Mouse (Mus musculus) neural tube, embryonic 10.5 days (tissue): ENCODE results near the gene Pcnt.

Source experiments
- DNase-seq: peaks from one replicate; pipeline ENCODE4 v3.0.0-alpha.2; 2017; ENCODE audit warnings: low spot score; ENCODE audit errors: extremely low spot score

The Pcnt gene

GRCm38 (mm10) chr10:76442178-76443088, at the start of gene Pcnt:
TSS of gene Pcnt (minus strand) at chr10:76442786.
- peak; percentile 94 for DNase-seq

GRCm38 (mm10) chr10:76489205-76489604, 46.6 kb upstream of the Pcnt start:
- DNase-seq: no peak

- no peak for DNase-seq
Measured at GRCm38 (mm10) chr10:76488265-76488664, 45.7 kb upstream of the Pcnt start.

DNA sequence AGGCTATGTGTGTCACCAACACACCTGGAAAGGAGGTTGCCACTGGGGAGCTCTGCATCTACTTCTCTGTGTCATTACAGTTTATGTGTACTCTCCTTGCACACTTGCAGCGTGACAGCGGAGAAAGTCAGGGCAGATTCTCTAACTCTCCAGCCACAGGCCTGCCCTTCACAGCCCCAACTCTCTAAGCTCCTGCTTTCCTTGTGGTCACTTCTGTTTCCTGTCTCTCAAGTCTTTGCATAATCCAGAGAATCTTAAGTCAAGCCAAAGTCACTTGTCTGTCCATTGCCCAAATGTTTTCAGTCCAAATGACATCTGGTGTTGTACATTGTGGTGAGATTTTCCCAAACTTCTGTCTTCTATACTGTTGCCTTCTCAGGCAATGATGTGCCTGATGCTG, 43.7 kb upstream of the Pcnt start:
- DNase-seq: no peak

DNA sequence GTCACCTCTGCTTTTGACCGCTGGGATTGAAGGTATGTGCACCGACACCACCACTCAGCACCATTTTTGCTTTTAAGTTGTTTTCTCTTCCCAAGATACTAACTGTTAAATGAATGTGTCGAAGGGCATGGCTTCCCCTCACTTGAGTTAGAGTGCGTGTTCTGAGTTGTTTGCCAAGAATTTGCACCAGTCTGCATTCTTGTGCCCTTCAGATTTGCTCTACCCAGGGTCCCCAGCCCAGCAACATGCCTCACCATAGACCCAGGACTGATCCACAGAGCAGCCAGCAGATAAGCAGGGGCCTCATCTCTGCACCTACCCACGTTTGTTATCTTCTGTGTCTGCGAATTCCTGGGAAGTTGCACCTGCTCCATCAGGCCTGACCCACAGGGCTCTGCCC, 38.9 kb upstream of the Pcnt start:
- no peak for DNase-seq

GRCm38 (mm10) chr10:76480851-76481250, 38.3 kb upstream of the Pcnt start:
- DNase-seq: no peak

DNA sequence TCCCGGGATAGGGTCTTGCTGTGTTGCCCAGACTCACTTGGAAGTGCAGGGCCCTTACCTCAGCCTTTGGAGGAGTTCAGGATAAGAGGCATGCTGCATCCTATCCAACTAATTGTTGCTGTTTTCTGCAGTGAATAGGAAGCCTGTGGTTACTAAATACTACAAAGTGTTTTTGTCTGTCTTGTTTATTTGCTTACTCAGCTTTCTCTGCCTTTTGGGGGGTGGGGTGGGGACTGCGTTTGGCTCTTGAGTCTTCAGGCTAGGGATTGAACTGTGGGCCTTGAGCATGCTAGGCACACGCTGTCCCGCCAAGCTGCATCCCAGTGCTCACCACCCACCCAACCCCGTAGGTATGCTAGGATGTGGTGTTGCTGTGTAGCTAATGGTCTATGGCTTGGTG, 31.2 kb upstream of the Pcnt start:
- no peak for DNase-seq

- peak; percentile 95 for DNase-seq
Measured at GRCm38 (mm10) chr10:76468203-76469162, 25.9 kb upstream of the Pcnt start, which contains the start of the genes Mcm3ap and Ybey. TSS of gene Mcm3ap (plus strand) at chr10:76468927. TSS of gene Ybey (minus strand) at chr10:76469114.

DNA sequence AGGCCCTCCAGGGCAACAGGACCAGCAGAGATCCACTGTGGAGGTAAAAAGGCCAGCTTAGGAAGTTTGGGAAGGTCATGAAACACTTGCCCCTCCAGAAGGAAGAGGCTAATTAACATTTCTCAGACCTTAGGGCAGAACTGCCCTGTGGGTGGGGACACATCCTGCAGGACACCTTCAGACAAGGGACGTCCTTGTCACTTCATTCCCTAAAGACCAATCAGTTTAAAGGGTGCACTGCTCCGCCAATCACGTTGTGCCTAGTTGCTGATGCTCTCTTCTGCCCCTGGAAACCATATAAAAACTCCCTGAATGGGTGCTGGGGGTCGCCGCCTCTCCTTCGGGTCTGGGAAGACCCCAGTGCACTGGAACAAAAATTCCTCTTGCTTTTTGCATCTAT, 20.1 kb upstream of the Pcnt start:
- DNase-seq: no peak

DNA sequence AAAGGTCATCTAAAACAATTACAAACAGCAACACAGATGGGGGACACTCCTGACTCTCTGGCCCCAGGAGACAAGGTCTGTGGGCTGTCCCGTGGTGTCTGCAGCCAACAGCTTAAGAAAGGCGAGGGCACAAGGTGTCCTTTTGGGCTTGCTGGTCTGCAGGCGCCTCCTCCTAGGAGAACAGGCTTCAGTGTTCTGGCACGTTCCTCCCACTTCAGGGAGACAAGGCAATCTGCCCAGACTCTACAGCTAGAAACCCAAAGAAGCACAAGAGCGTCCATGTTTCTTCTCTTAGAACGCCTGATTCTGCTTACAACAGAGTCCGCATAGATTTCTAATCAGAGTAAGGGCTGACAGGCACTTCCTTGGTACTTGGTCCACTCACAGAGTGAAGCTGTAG, 19.7 kb upstream of the Pcnt start:
- no peak for DNase-seq

GRCm38 (mm10) chr10:76461255-76461654, 18.7 kb upstream of the Pcnt start:
- no peak for DNase-seq

DNA sequence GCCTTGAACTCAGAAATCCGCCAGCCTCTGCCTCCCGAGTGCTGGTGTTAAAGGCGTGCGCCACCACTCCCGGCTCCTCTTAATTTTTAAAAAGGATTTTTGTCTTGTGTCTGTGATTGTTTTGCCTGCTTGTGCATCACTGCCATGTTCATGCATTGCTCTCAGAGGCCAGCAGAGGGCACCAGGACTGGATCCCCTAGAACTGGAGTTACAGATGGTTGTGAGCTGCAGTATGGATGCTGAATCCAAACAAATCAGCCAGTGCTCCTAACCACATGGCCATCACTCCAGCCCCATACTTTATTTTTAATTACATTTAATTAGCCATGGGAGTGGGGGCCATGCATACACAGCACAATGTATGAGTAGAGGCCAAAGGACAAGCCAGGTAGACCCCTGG, 12.7 kb upstream of the Pcnt start:
- peak; percentile 43 for DNase-seq

DNA sequence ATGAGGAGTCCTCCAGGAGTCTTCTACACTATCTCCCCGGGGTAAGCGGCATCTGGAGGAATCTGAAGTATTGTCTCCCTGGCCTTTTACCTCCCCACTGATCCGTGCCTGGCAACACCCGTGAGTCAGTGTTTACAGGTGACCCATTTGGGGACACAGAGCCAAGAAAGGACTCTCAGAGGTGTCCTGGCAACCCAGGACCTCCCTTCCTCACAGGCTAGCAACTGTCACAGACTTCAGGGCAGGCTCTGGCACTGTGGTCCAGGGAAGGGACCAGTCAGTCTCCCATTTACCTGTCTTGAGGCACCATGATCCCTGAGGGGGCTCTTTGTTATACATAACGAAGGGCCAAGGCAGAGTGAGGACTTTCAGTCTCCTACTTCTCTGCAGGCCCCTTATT, 6.3 kb upstream of the Pcnt start, which contains the start of gene 2610028H24Rik:
TSS of gene 2610028H24Rik (plus strand) at position 231 of the 400 bp plus-strand sequence.
- DNase-seq: no peak

DNA sequence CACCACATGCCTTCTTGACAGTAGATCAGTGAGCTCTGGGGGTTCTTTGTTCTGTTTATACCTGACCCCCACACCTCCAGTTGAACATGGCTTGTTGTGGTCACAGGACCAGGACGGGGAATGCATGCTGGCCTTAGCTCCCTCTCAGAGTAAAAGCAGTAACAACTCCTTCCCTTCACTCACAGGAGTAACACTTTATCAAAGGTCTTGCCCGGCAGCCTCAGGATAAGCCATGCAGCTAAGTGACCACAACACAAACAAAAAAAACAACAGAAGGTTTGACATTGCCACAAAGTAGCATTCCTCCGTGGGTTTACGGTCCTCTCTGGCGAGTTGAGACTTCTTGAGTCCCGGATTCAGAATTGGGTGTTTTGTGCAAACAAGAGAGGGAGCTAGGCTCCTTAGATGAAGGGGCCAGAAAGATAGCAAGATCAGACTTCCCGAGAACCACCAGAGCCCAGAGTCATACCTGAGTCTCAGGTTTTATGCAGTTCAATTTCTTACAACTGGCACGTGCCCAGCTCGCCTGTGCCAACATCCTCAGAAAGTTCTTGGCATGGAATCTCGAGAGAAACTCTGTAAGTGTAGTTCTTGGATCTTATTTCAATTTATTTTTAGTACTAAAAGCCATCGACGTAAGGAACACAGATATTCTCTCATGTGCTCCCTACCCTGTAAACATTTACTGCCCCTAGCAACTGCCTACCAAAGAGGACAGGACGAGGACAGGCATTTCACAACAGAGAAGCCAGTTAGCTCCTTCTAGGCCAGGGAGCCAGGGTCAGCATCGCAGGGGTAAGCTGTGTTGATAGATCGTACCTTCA, 5.0 kb upstream of the Pcnt start:
- no peak for DNase-seq

DNA sequence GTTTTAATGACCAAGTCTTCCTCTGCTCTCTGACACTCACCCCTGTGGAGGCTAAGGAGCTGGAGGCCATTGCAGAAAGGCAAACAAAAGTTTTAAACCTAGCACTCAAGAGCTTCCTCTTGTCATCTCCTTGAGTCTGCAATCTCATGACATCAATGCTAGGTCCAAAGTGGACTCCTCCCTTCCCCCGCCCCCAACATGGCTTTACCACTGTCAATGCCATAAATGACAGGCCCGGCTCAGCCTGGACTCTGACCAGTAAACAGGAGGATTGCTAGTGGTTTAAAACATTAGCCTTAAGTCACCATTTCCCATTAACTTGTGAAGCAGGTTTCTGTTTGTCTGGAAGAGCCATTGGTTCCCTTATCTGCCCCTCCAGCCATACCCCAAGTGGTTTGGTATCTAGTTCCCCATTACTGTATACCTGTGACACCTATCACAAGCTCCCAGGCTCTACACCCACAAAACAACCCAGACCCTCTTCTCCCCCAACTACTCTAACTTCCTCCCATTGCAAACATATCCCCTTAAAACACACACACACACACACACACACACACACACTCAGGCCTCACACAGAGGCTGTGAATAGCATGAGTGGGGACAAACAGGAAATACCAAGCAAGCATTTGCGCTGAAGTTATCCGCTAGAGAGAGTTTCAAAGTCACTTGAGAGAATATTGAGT, 3.6 kb upstream of the Pcnt start:
- no peak for DNase-seq

GRCm38 (mm10) chr10:76440281-76440680, 2.3 kb downstream of the Pcnt start, which contains the start of gene AC141477.1:
TSS of gene AC141477.1 (minus strand) at chr10:76440444.
- no peak for DNase-seq

- no peak for DNase-seq
Measured at GRCm38 (mm10) chr10:76439107-76439890, 3.3 kb downstream of the Pcnt start.

GRCm38 (mm10) chr10:76433925-76434324, 8.7 kb downstream of the Pcnt start:
- no peak for DNase-seq

- DNase-seq: no peak
Measured at GRCm38 (mm10) chr10:76425674-76426073, 16.9 kb downstream of the Pcnt start.
